Mouse (Mus musculus): ENCODE measurements at regions not wholly inside any gene's neighbourhood (a gene's known extent, or its start where the extent isn't known, plus 50 kb on each side); places are given as distances from the start of the nearest gene placed in this dataset.
A peak's percentile ranks its signal among the peaks of the same experiment; 100 is the strongest.
"Not testable (repeated sequence)": the region's sequence is repeated elsewhere in the genome, so short reads cannot be mapped to it uniquely, and the experiment has no call there.

DNA sequence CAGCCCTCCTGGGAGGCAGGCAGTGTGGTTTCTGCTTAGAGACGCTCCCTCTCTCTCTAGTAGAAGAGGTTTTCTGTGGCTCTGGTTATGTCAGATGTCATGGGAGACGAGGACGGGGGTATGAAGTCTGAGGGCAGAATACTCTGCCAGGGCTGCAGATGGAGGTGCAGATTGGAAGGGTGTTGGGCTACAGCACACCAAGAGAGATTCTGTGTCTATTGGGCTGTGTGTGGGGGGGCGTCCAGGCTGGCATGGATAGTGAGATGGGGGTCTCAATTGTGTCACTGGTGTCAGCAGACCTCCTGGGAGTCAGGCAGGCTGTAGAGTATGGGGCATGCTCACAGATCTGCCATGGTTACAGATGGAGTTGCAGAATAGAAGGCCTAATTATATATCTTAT is 1777.3 kb upstream of the Cdh9 start:
- DNase-seq (ENCODE audit: extremely low spot score in 1 of 2, low spot score in 1 of 2) = peak in 1 of 2 experiments; percentile 2

DNA sequence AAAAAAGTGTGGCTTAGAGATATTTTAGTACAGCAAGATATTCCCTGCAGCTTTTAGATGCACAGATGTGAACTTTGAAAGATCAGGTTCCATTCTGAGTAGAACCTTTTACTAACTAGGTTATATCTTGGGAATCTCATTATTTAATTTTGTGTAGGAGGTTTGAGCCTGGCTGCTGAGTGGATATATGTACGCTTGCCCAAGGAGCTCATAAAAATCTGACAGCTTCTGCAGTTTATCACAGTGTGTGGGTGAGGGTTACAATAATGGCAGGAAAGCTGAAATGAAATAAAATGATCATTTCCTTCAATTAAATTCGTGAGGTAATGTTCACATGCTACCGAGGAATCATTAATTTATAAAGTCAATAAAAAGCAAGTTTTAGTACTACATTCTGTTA is 1746.3 kb upstream of the Cdh9 start:
- DNase-seq (ENCODE audit: extremely low spot score in 1 of 2, low spot score in 1 of 2) = no peak

DNA sequence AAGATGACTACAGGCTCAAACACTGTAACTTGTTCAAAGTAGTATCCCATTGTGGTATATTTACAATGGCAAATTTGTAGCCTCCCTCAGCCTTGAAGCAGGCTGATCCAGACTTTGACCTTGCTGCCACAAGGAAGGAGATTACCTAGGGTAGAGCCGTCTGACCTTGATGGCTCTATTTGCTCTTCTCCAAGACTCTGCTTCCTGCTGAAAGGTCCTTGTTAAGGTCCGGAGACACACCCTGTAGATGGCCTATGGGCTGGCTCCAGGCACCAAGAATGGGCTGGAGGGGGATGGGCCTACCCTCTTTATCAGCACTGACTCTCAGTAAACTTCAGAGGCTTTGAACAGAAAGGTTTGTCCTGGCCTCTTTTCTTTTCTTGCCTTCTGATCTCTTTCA is 1709.2 kb upstream of the Cdh9 start:
- DNase-seq (ENCODE audit: extremely low spot score in 1 of 2, low spot score in 1 of 2) = not testable (repeated sequence)
